ENCODE assay signal across 25 mouse cellular contexts in the genomic region with DNA sequence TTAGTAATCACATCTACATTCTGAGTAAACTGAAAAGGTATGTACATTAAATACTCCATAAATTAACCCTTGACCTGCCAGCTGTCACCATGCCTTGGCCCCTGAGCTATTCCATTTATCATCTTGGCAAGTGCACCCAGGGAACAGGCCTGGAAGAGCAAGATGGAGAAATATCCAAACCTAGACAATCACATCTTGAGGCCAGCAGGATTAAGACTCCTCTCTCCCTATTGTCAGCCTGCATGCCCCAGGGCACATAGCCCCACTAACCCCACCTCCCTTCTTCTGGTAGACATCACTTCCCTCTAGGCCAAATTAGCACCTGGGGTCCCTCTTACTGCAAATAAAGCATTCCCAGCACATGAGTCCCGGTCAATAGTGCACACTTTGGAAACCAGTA. TPM values are rescaled to one million over a fixed set of nuclear protein-coding genes. Genes with fewer than 3 reads are reported as not detected.
DNase-seq lines count a peak whose midpoint lies in the region; ATAC-seq lines count a peak whose summit lies in the region.
"Had no signal": no experiment of that assay in that cellular context is flagged by ENCODE, and none has a peak within 500 bp of the region (broad histone marks: within the 10 kb centered on the region; RNA-seq: fewer than 3 reads in every experiment).

No protein-coding gene starts in this region.

- DNase-seq in embryo, embryonic 10.5 days (ENCODE audit: low spot score), result peak; percentile 7
- DNase-seq in embryo, embryonic 10 days (ENCODE audit: low spot score), result no peak
- DNase-seq in hindbrain, embryonic 10.5 days (ENCODE audit: low spot score), result no peak
- DNase-seq: adrenal gland, adult 8-10 months; adrenal gland, postnatal 14 days; adrenal gland, postnatal 36 days; B cell, adult 2 months; cerebellum, adult 11-12 months; cerebellum, adult 2 months; cerebellum, adult 9-10 months; cerebellum, postnatal 10 days; cerebellum, postnatal 25 days; forebrain, postnatal 0 days had no signal

- ATAC-seq in hindbrain, embryonic 12.5 days (ENCODE audit: low FRiP score), result peak; percentile 61; the same call in 1 of the 2 replicates
- peak; percentile 72 for ATAC-seq in neural tube, embryonic 12.5 days (ENCODE audit: low FRiP score, low read depth)
- no peak for ATAC-seq in neural tube, embryonic 15.5 days (ENCODE audit: low FRiP score)
- ATAC-seq: activated CD4-positive, CD25-positive, alpha-beta regulatory T cell, adult 4 months; CD4-positive, CD25-positive, alpha-beta regulatory T cell, adult 4 months; forebrain, embryonic 13.5 days; forebrain, embryonic 15.5 days; forebrain, postnatal 0 days; Patski had no signal

- 75% methylated on average over 1 of the region's 1 CpGs for WGBS in hindbrain, embryonic 12.5 days
- WGBS in hindbrain, embryonic 10.5 days, result 88% methylated on average over 1 of the region's 1 CpGs
- WGBS in neural tube, embryonic 12.5 days, result 74% methylated on average over 1 of the region's 1 CpGs
- 81% methylated on average over 1 of the region's 1 CpGs for WGBS in neural tube, embryonic 15.5 days

- H3K4me3 ChIP-seq in hindbrain, embryonic 12.5 days, result no peak overlapping the region
- H3K4me3 ChIP-seq in hindbrain, embryonic 10.5 days, result no peak overlapping the region
- no peak overlapping the region for H3K4me3 ChIP-seq in neural tube, embryonic 12.5 days
- no peak overlapping the region for H3K4me3 ChIP-seq in neural tube, embryonic 15.5 days (replicated peaks)
- H3K4me3 ChIP-seq: embryonic facial prominence, embryonic 10.5 days; embryonic facial prominence, embryonic 12.5 days; forebrain, embryonic 13.5 days; forebrain, embryonic 15.5 days had no signal

- H3K9me3 ChIP-seq in hindbrain, embryonic 12.5 days (replicated peaks), result no peaks in the 10 kb centered on the region
- H3K9me3 ChIP-seq in hindbrain, embryonic 10.5 days, result no peaks in the 10 kb centered on the region
- H3K9me3 ChIP-seq in neural tube, embryonic 12.5 days, result no peaks in the 10 kb centered on the region
- H3K9me3 ChIP-seq in neural tube, embryonic 15.5 days (replicated peaks), result no peaks in the 10 kb centered on the region
- H3K9me3 ChIP-seq: embryonic facial prominence, embryonic 10.5 days; embryonic facial prominence, embryonic 12.5 days; forebrain, embryonic 13.5 days; forebrain, embryonic 15.5 days; G1E had no signal

- H3K27me3 ChIP-seq in hindbrain, embryonic 12.5 days, result no peaks in the 10 kb centered on the region
- H3K27me3 ChIP-seq in hindbrain, embryonic 10.5 days (ENCODE audit: insufficient read depth, poor library complexity, severe bottlenecking), result no peaks in the 10 kb centered on the region
- H3K27me3 ChIP-seq in neural tube, embryonic 12.5 days (replicated peaks), result no peaks in the 10 kb centered on the region
- no peaks in the 10 kb centered on the region for H3K27me3 ChIP-seq in neural tube, embryonic 15.5 days (replicated peaks)
- H3K27me3 ChIP-seq: CH12.LX; embryonic facial prominence, embryonic 12.5 days; forebrain, embryonic 13.5 days; forebrain, embryonic 15.5 days; Patski had no signal

- peaks cover 15% of the 10 kb centered on the region; the same call in 1 of the 2 replicates for H3K36me3 ChIP-seq in hindbrain, embryonic 12.5 days
- H3K36me3 ChIP-seq in hindbrain, embryonic 10.5 days, result peaks cover 18% of the 10 kb centered on the region
- no peaks in the 10 kb centered on the region; the same call in 1 of the 2 replicates for H3K36me3 ChIP-seq in neural tube, embryonic 12.5 days
- peaks cover 8% of the 10 kb centered on the region; the same call in 1 of the 2 replicates for H3K36me3 ChIP-seq in neural tube, embryonic 15.5 days

- no peak overlapping the region for H3K4me2 ChIP-seq in hindbrain, embryonic 12.5 days (replicated peaks)
- no peak overlapping the region for H3K4me2 ChIP-seq in neural tube, embryonic 12.5 days (replicated peaks)
- no peak overlapping the region for H3K4me2 ChIP-seq in neural tube, embryonic 15.5 days
- H3K4me2 ChIP-seq: embryonic facial prominence, embryonic 12.5 days; forebrain, embryonic 13.5 days; forebrain, embryonic 15.5 days had no signal

- H3K27ac ChIP-seq in hindbrain, embryonic 12.5 days, result no peak overlapping the region
- no peak overlapping the region for H3K27ac ChIP-seq in hindbrain, embryonic 10.5 days
- H3K27ac ChIP-seq in neural tube, embryonic 12.5 days, result no peak overlapping the region
- no peak overlapping the region for H3K27ac ChIP-seq in neural tube, embryonic 15.5 days (replicated peaks)
- H3K27ac ChIP-seq: embryonic facial prominence, embryonic 10.5 days; embryonic facial prominence, embryonic 12.5 days; forebrain, embryonic 13.5 days; forebrain, embryonic 15.5 days had no signal

- no peak overlapping the region for H3K9ac ChIP-seq in hindbrain, embryonic 12.5 days
- H3K9ac ChIP-seq in neural tube, embryonic 12.5 days, result no peak overlapping the region
- H3K9ac ChIP-seq in neural tube, embryonic 15.5 days (replicated peaks), result no peak overlapping the region
- H3K9ac ChIP-seq: embryonic facial prominence, embryonic 12.5 days; forebrain, embryonic 13.5 days; forebrain, embryonic 15.5 days; forebrain, postnatal 0 days had no signal

- H3K4me1 ChIP-seq in hindbrain, embryonic 12.5 days, result no peaks in the 10 kb centered on the region; the same call in 1 of the 2 replicates
- no peaks in the 10 kb centered on the region for H3K4me1 ChIP-seq in hindbrain, embryonic 10.5 days (replicated peaks)
- no peaks in the 10 kb centered on the region for H3K4me1 ChIP-seq in neural tube, embryonic 12.5 days
- H3K4me1 ChIP-seq in neural tube, embryonic 15.5 days, result no peaks in the 10 kb centered on the region
- H3K4me1 ChIP-seq: embryonic facial prominence, embryonic 10.5 days; embryonic facial prominence, embryonic 12.5 days; forebrain, embryonic 13.5 days; forebrain, embryonic 15.5 days had no signal

RNA-seq across cellular contexts. Expression of gene Arl5b, which starts 21.4 kb away (rescaled TPM):
- 58.1 and 58.7 TPM in 2 replicates for polyA plus RNA-seq in hindbrain, embryonic 12.5 days (2016; fragmentation: Nextera tagmentation; extraction: Ambion mirVana)
- 45.0 and 48.4 TPM in 2 replicates for polyA plus RNA-seq in hindbrain, embryonic 10.5 days (2016; fragmentation: Nextera tagmentation; extraction: Ambion mirVana)
- 47.9 and 52.0 TPM in 2 replicates for polyA plus RNA-seq in neural tube, embryonic 12.5 days (2016; fragmentation: Nextera tagmentation; extraction: Ambion mirVana)
- 27.8 and 28.4 TPM in 2 replicates for polyA plus RNA-seq in neural tube, embryonic 15.5 days (2015; fragmentation: Nextera tagmentation; extraction: Ambion mirVana)

RNA-seq across cellular contexts. Expression of gene Nsun6, which starts 27.1 kb away (rescaled TPM):
- polyA plus RNA-seq in hindbrain, embryonic 12.5 days (2016; fragmentation: Nextera tagmentation; extraction: Ambion mirVana), result 14.2 and 16.1 TPM in 2 replicates
- 12.8 and 14.7 TPM in 2 replicates for polyA plus RNA-seq in hindbrain, embryonic 10.5 days (2016; fragmentation: Nextera tagmentation; extraction: Ambion mirVana)
- 13.3 and 17.1 TPM in 2 replicates for polyA plus RNA-seq in neural tube, embryonic 12.5 days (2016; fragmentation: Nextera tagmentation; extraction: Ambion mirVana)
- 11.6 and 15.0 TPM in 2 replicates for polyA plus RNA-seq in neural tube, embryonic 15.5 days (2015; fragmentation: Nextera tagmentation; extraction: Ambion mirVana)
